Mouse (Mus musculus) left cerebral cortex, adult 8-10 months (tissue): ENCODE results near the gene Olfr478. TPM values are rescaled to one million over a fixed set of nuclear protein-coding genes. Genes with fewer than 3 reads are reported as not detected.
"Not testable (repeated sequence)": the region's sequence is repeated elsewhere in the genome, so short reads cannot be mapped to it uniquely, and the experiment has no call there.

ENCODE experiments used
- DNase-seq, 2 experiments: peaks; one replicate each; pipeline ENCODE4 v3.0.0; 2022; ENCODE audit warnings: low spot score in 2 of 2
- total RNA-seq, 4 experiments: library from RNA; stranded (reverse); gene quantifications; 2 replicates each; pipeline ENCODE4 v1.2.4; 2022

The Olfr478 gene
- not detected for total RNA-seq

DNA sequence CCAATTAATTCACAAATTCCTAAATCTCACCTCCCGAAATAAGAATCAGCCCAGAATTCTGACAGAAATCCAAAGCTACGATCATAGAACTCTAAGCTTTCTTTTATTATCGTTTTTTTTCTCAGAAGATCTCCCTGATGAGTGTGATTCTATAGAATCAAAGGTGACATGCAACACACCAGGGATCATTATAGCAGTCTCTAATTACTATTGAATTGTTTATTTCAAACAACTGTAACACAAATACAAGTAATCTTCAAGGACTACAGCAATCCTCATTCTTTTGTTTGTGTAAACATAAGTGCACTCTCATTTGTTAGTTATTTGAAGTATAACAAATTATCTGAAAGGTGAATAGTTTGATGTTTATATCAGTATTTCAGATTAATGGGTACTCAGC is at the start of gene Olfr478:
Olfr478 (minus strand) TSS at position 101 of the 400 bp plus-strand sequence.
- DNase-seq, result no peak

- no peak for DNase-seq
Observed at GRCm38 (mm10) chr7:108079555-108079954, 45.8 kb upstream of the Olfr478 start, which contains the start of gene Olfr481. TSS of gene Olfr481 (plus strand) at chr7:108079855.

GRCm38 (mm10) chr7:108067246-108067645 is 33.5 kb upstream of the Olfr478 start, which contains the start of gene Olfr480:
TSS of gene Olfr480 (minus strand) at chr7:108067346.
- DNase-seq, result no peak

DNA sequence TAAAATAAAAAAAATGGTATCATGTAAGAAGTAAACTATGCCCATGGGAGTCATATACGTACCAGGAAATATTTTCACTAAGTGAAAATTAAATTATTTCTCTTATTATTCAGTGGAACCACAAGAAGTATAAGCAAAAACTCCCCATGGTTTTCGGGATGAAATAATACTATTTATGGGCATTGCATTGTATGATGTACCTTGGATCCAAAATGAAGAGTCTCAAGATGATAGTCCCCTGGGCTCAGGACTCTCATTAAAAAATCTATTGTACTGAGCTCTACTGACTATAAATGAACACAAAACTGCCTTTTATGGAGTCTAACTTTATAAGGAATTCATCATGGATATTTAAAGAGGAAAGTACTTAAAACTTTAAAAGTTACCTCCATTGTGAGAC is 16.6 kb upstream of the Olfr478 start, which contains the start of gene Olfr479:
Olfr479 (plus strand) TSS at position 301 of the 400 bp plus-strand sequence.
- no peak for DNase-seq

DNA sequence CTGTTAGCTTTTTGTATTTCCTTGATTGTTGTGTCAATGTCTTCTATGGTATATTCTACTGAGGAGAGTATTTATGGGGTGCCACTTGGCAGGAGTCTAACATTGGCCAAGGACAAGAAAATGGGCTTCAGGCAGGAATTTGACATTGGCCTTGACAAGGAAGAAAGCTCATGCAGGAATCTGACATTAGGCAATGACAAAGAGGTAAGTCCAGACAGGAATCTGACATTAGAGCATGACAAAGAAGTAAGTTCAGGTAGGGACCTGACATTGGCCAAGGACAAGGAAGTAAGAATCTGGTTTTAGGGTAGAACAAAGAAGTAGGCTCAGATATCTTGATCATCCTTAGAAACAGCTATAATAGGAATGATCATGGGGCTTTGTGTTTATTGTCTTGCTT is 19.5 kb downstream of the Olfr478 start:
- not testable (repeated sequence) for DNase-seq

GRCm38 (mm10) chr7:107986393-107986792 is 47.4 kb downstream of the Olfr478 start, which contains the start of gene Olfr477:
TSS of gene Olfr477 (plus strand) at chr7:107986693.
- DNase-seq, result no peak

Other genes with a start within 250 kb of the Olfr478 start
- not detected for gene Ovch2, start 232.8 kb downstream of the Olfr478 start, total RNA-seq
- gene Olfr467, start 221.7 kb downstream of the Olfr478 start, total RNA-seq, result not detected
- not detected for gene Olfr469, start 208.4 kb downstream of the Olfr478 start, total RNA-seq
- not detected for gene Olfr470, start 186.5 kb downstream of the Olfr478 start, total RNA-seq
- under 1 TPM in 1 of 4 experiments, not detected in 3; 0.07 TPM for gene Olfr472, start 136.1 kb downstream of the Olfr478 start, total RNA-seq
- not detected for gene Olfr473, start 103.5 kb downstream of the Olfr478 start, total RNA-seq
- gene Olfr474, start 79.3 kb downstream of the Olfr478 start, total RNA-seq, result not detected
- not detected for gene Olfr476, start 69.2 kb downstream of the Olfr478 start, total RNA-seq
- gene Olfr477, start 47.3 kb downstream of the Olfr478 start, total RNA-seq, result not detected
- gene Olfr479, start 16.7 kb upstream of the Olfr478 start, total RNA-seq, result not detected
- gene Olfr480, start 33.4 kb upstream of the Olfr478 start, total RNA-seq, result not detected
- gene Olfr481, start 45.9 kb upstream of the Olfr478 start, total RNA-seq, result not detected
- 1 to 10 TPM; 1.7 to 2.6 (median 2.5) TPM for gene Olfr482, start 63.6 kb upstream of the Olfr478 start, total RNA-seq
- not detected for gene Olfr483, start 66.9 kb upstream of the Olfr478 start, total RNA-seq
- gene Olfr484, start 93.5 kb upstream of the Olfr478 start, total RNA-seq, result not detected
- gene Olfr485, start 125.9 kb upstream of the Olfr478 start, total RNA-seq, result not detected
- gene Olfr486, start 138.8 kb upstream of the Olfr478 start, total RNA-seq, result not detected
- gene Olfr487, start 180.6 kb upstream of the Olfr478 start, total RNA-seq, result not detected
- gene Olfr488, start 224.4 kb upstream of the Olfr478 start, total RNA-seq, result not detected